Mouse (Mus musculus) erythroid progenitor cell, adult 5-6 weeks (primary cell): Measurements from ENCODE around the gene Map3k12. TPM values are rescaled to one million over a fixed set of nuclear protein-coding genes. Genes with fewer than 3 reads are reported as not detected.

ENCODE experiments used
- ATAC-seq: replicated peaks from 2 replicates; pipeline ENCODE4 v1.8.0; 2016; ENCODE audit warnings: moderate number of reproducible peaks, mild to moderate bottlenecking, moderate TSS enrichment, inconsistent platforms; ENCODE audit not compliant: poor library complexity, low FRiP score, severe bottlenecking
- total RNA-seq, 2 experiments: library from RNA; stranded (forward) in 1 of 2; stranded (reverse) in 1 of 2; fragments of 150-400 nt in 1 of 2; fragments of 186-747, 209-891 nt in 1 of 2; gene quantifications; 2 replicates each; pipeline versions ENCODE4 v1.2.3 to v1.2.4; 2015 to 2017; ENCODE audit warnings: low replicate concordance in 2 of 2

Gene Map3k12
- total RNA-seq, 2 experiments from 2014 or later: not detected

DNA sequence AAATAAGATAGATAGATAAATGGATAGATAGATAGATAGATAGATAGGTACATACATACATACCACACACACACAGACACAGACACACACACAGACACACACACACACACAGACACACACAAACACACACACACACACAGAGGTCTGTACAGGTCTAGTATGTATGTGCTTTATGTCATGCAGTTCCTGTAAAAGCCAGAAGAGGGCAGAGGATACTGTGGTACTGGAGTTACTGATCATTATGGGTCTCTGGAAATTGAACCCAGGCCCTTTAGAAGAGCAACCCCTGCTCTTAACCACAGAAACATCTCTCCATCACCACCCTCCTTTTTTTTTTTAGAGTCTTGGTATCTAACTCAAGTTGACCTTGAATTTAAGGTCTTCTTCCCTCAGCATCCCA, 53.2 kb downstream of the Map3k12 start:
- no peak for ATAC-seq

DNA sequence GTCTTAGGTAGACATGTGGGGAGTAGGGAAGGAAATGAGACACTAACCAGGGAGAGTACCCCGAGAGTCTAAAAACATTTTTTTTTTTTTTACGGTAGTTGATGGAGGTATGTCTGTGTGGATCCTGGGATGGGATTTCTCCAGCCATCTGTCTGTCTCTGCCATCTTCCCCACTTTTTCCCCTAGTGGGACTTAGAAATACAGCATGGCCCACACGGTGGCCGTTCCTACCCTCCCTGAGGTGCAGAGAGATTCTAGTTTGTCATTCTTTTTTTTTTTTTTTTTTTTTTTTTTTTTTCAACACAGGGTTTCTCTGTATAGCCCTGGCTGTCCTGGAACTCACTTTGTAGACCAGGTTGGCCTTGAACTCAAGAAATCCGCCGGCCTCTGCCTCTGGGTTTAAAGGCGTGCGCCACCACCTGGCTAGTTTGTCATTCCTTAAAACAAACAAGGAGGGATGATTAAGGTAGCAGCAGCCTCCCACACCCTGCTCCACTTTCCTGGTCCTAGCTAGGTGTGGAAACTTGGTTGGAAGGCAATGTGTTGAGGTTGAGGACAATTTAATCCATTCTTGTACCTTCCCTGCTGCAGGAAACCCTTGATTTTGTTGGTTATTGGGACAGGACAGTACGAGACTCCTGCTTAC, 55.3 kb downstream of the Map3k12 start:
- no peak for ATAC-seq

DNA sequence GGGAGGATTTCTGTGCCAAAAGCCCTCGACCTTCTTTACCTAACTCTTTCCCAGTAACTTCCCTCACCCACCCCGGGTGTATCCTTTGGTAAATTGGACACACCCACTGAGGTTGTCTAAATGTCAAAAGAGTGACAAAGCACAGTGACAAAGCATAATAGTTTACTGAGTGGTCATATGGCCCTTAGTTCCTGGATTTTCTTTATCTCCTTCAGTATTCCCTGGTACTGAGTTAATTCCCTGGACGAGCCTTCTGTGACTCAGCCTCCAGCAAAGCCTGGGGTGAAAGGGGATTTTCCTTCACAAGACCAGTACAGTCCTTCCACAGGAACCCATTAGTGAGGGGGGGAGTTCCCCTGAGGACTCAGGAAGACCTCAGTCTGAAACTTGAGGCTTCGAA, 55.9 kb downstream of the Map3k12 start:
- peak; percentile 46; the same call in 1 of the 2 replicates for ATAC-seq

DNA sequence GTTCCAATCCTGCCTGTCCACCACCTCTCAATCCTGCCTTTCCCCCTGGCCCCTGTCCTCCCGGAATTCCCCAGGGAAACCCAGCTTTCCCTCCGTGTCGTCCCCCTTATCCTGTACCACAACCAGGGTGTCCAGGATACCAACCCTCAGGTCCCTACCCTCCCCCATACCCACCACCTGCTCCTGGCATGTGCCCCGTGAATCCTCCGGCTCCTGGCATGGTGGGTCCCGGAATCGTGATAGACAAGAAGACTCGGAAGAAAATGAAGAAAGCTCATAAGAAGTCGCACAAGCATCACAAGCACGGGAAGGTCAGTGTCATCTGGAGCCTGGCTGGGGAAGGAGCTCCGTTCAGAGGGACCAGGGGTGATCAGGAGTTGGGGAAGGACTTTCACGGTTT, 56.5 kb downstream of the Map3k12 start:
- no peak for ATAC-seq

DNA sequence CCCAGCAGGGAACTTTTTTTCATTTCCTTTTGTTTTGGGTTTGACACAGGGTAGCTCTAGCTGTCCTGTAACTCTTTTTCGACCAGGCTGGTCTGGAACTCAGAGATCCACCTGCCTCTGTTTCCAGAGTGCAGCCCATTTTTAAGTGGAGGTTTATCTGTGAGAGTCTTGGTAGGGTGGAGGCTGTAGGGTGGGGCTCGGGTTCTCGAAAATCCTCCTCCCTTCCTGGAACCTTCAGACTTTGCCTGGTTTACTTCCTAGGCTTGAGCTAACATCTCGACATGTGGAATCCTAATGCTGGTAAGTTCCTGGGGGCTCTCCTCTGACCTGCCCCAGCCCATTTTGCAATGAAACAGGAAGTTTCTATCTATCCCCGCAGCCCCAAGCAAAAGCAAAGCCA, 57.0 kb downstream of the Map3k12 start:
- ATAC-seq: peak; percentile 81

DNA sequence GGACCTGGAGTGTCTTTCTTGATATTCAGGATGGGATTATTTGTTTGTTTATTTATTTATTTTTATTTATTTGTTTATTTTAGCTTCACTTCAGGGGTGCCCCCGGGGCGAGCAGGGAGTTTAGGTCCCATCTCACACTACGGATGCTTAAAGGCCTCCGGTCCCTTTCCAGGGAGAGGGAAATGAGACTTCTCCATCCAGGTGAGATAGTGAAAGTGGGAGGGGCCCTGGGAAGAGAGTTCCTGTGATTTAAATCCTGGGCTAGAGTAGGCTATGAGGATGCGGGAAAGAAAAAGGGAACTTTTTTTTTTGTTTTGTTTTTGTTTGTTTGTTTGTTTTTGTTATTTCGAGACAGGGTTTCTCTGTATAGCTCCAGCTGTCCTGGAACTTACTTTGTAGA, 57.5 kb downstream of the Map3k12 start:
- no peak for ATAC-seq

DNA sequence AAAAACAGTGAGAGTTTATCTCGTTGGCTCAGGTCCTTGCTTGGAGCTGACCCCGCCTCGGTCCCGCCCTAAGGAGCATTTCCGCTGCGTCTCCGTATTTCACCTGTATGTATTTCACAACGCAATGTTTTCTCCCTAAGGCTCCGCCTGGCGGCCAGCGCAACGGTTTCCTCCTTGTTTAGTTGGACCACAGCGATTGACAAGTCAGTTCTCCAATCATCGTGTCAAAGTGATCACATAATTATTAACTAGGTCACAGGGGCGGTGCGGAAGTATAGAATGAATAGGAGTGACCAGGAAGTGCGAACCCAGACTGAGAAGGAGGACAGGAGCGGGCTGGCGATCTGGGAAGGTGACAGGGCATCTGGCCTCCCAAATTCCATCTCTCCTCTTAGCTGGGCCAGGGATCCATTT, 58.0 kb downstream of the Map3k12 start, which contains the start of gene Prr13:
Gene Prr13 (plus strand): TSS at position 125 of the 414 bp plus-strand sequence.
- ATAC-seq: peak; percentile 78

DNA sequence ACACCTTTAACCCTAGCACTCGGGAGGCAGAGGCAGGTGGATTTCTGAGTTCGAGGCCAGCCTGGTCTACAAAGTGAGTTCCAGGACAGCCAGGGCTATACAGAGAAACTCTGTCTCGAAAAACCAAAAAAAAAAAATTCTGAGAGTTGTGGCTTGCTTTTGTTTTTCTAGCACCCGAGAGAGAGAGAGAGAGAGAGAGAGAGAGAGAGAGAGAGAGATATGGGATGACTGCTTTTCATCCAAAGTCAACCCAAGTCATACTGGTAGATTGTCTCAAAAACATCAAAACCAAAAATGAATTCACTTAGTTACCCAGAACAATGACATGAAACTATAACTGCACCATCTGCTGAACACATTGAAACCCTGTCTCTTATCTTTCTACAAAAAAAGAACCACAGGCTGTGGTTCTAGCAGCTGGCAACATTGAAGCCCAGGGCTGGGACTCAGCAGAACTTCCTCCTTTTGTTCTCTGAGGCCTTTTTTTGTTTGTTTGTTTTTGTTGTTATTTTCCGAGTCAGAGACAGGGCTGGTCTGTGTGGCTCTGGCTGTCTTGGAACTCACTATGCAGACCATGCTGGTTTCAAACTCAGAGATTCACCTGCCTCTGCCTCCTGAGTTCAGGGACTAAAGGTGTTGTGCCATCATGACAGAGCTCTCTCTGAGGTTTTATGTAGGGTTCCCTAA, 58.7 kb downstream of the Map3k12 start:
- ATAC-seq: no peak

DNA sequence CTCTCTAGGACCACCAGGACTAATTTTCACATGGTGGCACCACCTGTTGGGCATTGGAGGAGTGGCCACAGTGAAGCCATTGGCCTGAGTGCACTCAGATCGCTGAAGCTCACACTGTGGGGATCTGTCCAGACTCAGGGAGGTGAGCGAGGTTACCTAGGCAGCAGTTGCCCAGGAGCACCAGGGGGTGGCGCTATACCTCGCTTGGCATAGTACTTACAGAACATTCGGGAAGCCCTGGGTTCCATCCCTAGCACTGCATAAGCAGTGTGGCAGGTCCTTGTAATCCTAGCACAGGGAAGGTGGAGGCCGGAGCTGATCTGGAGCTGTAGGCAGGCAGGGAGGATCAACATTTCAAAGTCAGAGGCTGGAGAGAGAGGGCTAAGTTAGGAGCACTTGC, 60.9 kb downstream of the Map3k12 start:
- ATAC-seq: no peak

DNA sequence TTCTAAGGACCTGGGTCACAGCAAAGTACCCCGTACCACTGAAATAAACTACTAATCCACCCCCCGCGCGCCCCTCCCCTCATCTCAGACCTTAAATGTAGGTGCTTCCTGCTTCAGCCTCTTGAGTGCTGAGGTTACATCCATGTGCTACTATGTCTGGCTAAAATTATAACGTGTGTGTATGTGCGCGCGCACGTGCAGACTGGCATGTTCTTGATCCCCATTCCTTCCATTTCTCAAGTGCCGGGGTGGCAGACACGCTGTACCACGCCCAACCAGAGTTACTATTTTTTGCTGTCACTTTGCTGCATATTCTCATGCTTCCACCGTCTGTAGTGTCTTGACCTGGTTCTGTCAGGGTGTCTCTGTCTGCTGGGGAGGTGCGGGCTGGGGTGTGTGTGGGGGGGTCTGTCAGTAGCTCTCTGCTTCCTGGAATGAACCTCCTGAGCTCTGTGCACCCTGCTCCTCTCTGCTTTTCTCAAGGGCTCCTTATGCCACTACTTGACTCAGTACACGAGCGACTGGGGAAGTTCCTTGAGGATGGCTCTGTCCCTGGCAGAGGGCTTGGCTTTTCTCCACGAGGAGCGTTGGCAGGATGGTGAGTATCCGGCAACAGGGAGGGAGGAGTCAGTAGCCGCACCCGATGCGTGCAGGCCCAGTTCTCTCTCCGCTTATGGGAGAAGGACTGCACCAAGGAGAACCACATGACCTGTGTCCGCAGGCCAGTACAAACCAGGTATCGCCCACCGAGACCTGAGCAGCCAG, 65.0 kb downstream of the Map3k12 start:
- no peak for ATAC-seq

DNA sequence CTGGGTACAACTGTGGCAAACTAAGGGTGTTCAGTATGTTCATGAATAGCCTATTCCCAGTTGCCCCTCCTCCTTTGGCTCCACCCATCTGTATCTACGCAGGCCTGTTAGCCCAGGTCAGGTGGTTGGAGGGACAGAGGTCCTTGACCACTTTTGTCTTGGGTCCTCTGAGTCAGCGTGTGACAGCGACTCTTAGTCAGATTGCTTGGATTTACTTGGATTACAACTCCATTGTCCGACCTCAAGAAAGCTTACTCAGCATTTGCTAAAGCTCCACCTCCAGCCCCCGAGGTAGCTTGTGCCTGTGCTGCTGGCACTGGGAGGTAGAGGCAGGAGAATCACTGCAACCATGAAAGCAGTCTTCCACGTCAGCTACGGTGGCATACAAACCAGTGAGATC, 65.9 kb downstream of the Map3k12 start:
- no peak for ATAC-seq

DNA sequence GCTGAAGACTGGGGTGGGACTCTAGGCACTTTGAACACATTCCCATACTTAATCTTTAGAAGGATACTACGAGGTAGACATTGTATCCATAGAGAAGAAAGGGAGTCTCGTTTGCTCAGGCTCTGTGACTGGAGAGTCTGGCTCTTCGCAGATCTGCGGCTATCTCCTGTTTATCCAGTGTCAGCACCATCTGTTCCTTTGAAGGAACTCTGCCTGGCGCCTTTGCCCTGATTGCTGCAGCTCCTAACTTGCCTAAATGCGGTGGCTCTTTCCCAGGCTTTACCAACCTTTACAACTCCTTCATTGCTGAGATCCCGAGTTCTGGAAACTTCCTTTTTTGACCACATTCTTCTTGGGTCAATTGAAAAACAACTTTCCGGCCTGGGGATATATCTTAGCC, 67.5 kb downstream of the Map3k12 start:
- ATAC-seq: no peak

Other genes starting within 250 kb of the Map3k12 start
- not detected in 2 replicates for gene Gm9918, start 246.5 kb downstream of the Map3k12 start, total RNA-seq (2015; ENCODE audit: low replicate concordance)
- gene Gm9918, start 246.5 kb downstream of the Map3k12 start, total RNA-seq (2017; ENCODE audit: low replicate concordance): not detected in 2 replicates
- gene Mfsd5, start 237.6 kb downstream of the Map3k12 start, total RNA-seq (2015; ENCODE audit: low replicate concordance): 8.8 and 19.1 TPM in 2 replicates
- 3.1 and 5.1 TPM in 2 replicates for gene Mfsd5, start 237.6 kb downstream of the Map3k12 start, total RNA-seq (2017; ENCODE audit: low replicate concordance)
- gene Espl1, start 220.8 kb downstream of the Map3k12 start, total RNA-seq (2015; ENCODE audit: low replicate concordance): 145 and 158 TPM in 2 replicates
- gene Espl1, start 220.8 kb downstream of the Map3k12 start, total RNA-seq (2017; ENCODE audit: low replicate concordance): 127 and 176 TPM in 2 replicates
- gene Pfdn5, start 190.9 kb downstream of the Map3k12 start, total RNA-seq (2015; ENCODE audit: low replicate concordance): 121 and 130 TPM in 2 replicates
- 68.3 and 116 TPM in 2 replicates for gene Pfdn5, start 190.9 kb downstream of the Map3k12 start, total RNA-seq (2017; ENCODE audit: low replicate concordance)
- gene Myg1, start 185.4 kb downstream of the Map3k12 start, total RNA-seq (2015; ENCODE audit: low replicate concordance): 27.8 and 39.0 TPM in 2 replicates
- gene Myg1, start 185.4 kb downstream of the Map3k12 start, total RNA-seq (2017; ENCODE audit: low replicate concordance): 16.2 and 29.7 TPM in 2 replicates
- gene Aaas, start 166.3 kb downstream of the Map3k12 start, total RNA-seq (2015; ENCODE audit: low replicate concordance): 41.9 and 51.5 TPM in 2 replicates
- 18.2 and 49.8 TPM in 2 replicates for gene Aaas, start 166.3 kb downstream of the Map3k12 start, total RNA-seq (2017; ENCODE audit: low replicate concordance)
- gene Sp7, start 149.9 kb downstream of the Map3k12 start, total RNA-seq (2015; ENCODE audit: low replicate concordance): not detected in 2 replicates
- not detected in 2 replicates for gene Sp7, start 149.9 kb downstream of the Map3k12 start, total RNA-seq (2017; ENCODE audit: low replicate concordance)
- 80.5 and 94.1 TPM in 2 replicates for gene Sp1, start 110.9 kb downstream of the Map3k12 start, total RNA-seq (2015; ENCODE audit: low replicate concordance)
- gene Sp1, start 110.9 kb downstream of the Map3k12 start, total RNA-seq (2017; ENCODE audit: low replicate concordance): 70.4 and 79.1 TPM in 2 replicates
- not detected in 2 replicates for gene Amhr2, start 71.7 kb downstream of the Map3k12 start, total RNA-seq (2015; ENCODE audit: low replicate concordance)
- 3.6 TPM in 1 of 2 replicates, not detected in the other for gene Amhr2, start 71.7 kb downstream of the Map3k12 start, total RNA-seq (2017; ENCODE audit: low replicate concordance)
- 45.4 and 56.6 TPM in 2 replicates for gene Prr13, start 58.0 kb downstream of the Map3k12 start, total RNA-seq (2015; ENCODE audit: low replicate concordance)
- gene Prr13, start 58.0 kb downstream of the Map3k12 start, total RNA-seq (2017; ENCODE audit: low replicate concordance): 18.6 and 49.4 TPM in 2 replicates
- gene Pcbp2, start 46.5 kb downstream of the Map3k12 start, total RNA-seq (2015; ENCODE audit: low replicate concordance): 405 and 484 TPM in 2 replicates
- 185 and 238 TPM in 2 replicates for gene Pcbp2, start 46.5 kb downstream of the Map3k12 start, total RNA-seq (2017; ENCODE audit: low replicate concordance)
- gene Gm10337, start 13.3 kb downstream of the Map3k12 start, total RNA-seq (2015; ENCODE audit: low replicate concordance): not detected in 2 replicates
- not detected in 2 replicates for gene Gm10337, start 13.3 kb downstream of the Map3k12 start, total RNA-seq (2017; ENCODE audit: low replicate concordance)
- 11.5 and 19.7 TPM in 2 replicates for gene Tarbp2, start 1.1 kb upstream of the Map3k12 start, total RNA-seq (2015; ENCODE audit: low replicate concordance)
- gene Tarbp2, start 1.1 kb upstream of the Map3k12 start, total RNA-seq (2017; ENCODE audit: low replicate concordance): 11.9 and 20.4 TPM in 2 replicates
- gene Npff, start 7.9 kb upstream of the Map3k12 start, total RNA-seq (2015; ENCODE audit: low replicate concordance): 9.2 and 12.6 TPM in 2 replicates
- gene Npff, start 7.9 kb upstream of the Map3k12 start, total RNA-seq (2017; ENCODE audit: low replicate concordance): 3.3 TPM in 1 of 2 replicates, not detected in the other
- gene Gm28047, start 108.0 kb upstream of the Map3k12 start, total RNA-seq (2015; ENCODE audit: low replicate concordance): not detected in 2 replicates
- gene Gm28047, start 108.0 kb upstream of the Map3k12 start, total RNA-seq (2017; ENCODE audit: low replicate concordance): not detected in 2 replicates
- gene Atf7, start 108.4 kb upstream of the Map3k12 start, total RNA-seq (2015; ENCODE audit: low replicate concordance): 55.5 and 93.1 TPM in 2 replicates
- 16.9 and 19.4 TPM in 2 replicates for gene Atf7, start 108.4 kb upstream of the Map3k12 start, total RNA-seq (2017; ENCODE audit: low replicate concordance)
- 10.5 and 17.7 TPM in 2 replicates for gene Atp5g2, start 155.3 kb upstream of the Map3k12 start, total RNA-seq (2015; ENCODE audit: low replicate concordance)
- 19.1 and 31.2 TPM in 2 replicates for gene Atp5g2, start 155.3 kb upstream of the Map3k12 start, total RNA-seq (2017; ENCODE audit: low replicate concordance)
- gene Calcoco1, start 205.1 kb upstream of the Map3k12 start, total RNA-seq (2015; ENCODE audit: low replicate concordance): 17.6 and 21.6 TPM in 2 replicates
- gene Calcoco1, start 205.1 kb upstream of the Map3k12 start, total RNA-seq (2017; ENCODE audit: low replicate concordance): 34.1 and 40.8 TPM in 2 replicates